Mouse (Mus musculus): ENCODE data around the gene Cdc14b. TPM values are rescaled to one million over a fixed set of nuclear protein-coding genes. Genes with fewer than 3 reads are reported as not detected.

Gene Cdc14b
- polyA plus RNA-seq, 1 experiment from 2014 or later: 29.5 TPM

DNA sequence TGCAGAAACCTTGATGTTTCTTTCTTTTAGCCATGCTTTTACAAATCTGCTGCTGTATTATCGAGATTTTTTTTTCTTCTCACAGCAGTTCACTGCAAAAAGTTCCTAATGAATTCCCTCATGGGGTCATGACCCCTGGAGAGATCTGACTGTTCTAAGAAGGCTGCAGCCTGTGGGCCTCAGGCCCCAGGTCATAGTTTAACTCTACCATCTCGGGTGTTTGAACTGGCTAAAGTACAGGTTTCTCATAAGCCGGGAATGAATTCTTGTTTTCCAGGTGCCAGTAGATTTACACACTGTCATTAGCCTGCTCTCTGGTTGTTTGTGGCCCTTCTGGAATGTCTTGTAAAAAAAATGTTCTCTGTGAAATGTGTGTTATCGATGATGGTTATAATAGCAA, 11.7 kb upstream of the Cdc14b start:
- Histone ChIP-seq H3K36me3 (replicated peaks; ENCODE audit: control insufficient read depth, insufficient read depth, low read depth, low read length) (no peaks in the 10 kb centered on the region), H3K4me1 (ENCODE audit: control insufficient read depth, insufficient read depth, low read length) (no peaks in the 10 kb centered on the region), H3K4me2 (ENCODE audit: low read depth, low read length) (no peak overlapping the region), H3K9ac (replicated peaks; ENCODE audit: low read length) (no peak overlapping the region), H3K27ac (replicated peaks; ENCODE audit: low read depth, low read length) (no peak overlapping the region), H3K9me3 (replicated peaks; ENCODE audit: control insufficient read depth, low read length) (peaks cover 3% of the 10 kb centered on the region; the same call in 1 of the 2 replicates), H3K4me3 (ENCODE audit: low read depth, low read length) (no peak overlapping the region), H3K27me3 (ENCODE audit: control insufficient read depth, insufficient read depth, low read length) (no peaks in the 10 kb centered on the region)
- ATAC-seq (replicated peaks; ENCODE audit: insufficient number of reproducible peaks, low FRiP score, low TSS enrichment, low read depth): no peak
- no peak for DNase-seq (ENCODE audit: low spot score)
- WGBS: 36% methylated on average over 4 of the region's 4 CpGs

DNA sequence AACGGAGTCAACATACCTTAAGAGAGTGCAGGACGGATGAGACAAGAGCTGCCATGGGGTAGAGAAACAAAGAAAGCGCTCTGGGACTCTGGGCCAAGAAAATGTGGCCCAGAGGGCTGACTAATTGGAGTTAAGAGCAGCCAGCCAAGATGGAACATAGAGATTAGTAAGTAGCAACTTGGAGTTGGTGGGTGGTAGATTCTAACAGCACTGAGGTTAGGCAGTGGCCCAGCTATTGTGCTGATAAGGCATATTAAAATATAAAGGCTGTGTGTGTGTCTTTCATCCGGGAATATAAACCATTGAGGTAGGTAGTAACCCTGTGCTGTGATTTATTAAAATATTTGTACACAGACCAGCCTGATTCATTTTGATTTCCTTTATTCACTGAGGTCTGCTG, 11.2 kb upstream of the Cdc14b start:
- Histone ChIP-seq H3K9me3 (replicated peaks; ENCODE audit: control insufficient read depth, low read length) (peaks cover 3% of the 10 kb centered on the region; the same call in 1 of the 2 replicates), H3K4me2 (ENCODE audit: low read depth, low read length) (no peak overlapping the region), H3K4me1 (ENCODE audit: control insufficient read depth, insufficient read depth, low read length) (no peaks in the 10 kb centered on the region), H3K27me3 (ENCODE audit: control insufficient read depth, insufficient read depth, low read length) (no peaks in the 10 kb centered on the region), H3K27ac (replicated peaks; ENCODE audit: low read depth, low read length) (no peak overlapping the region), H3K9ac (replicated peaks; ENCODE audit: low read length) (no peak overlapping the region), H3K36me3 (replicated peaks; ENCODE audit: control insufficient read depth, insufficient read depth, low read depth, low read length) (no peaks in the 10 kb centered on the region), H3K4me3 (ENCODE audit: low read depth, low read length) (no peak overlapping the region)
- no peak for DNase-seq (ENCODE audit: low spot score)
- ATAC-seq (replicated peaks; ENCODE audit: insufficient number of reproducible peaks, low FRiP score, low TSS enrichment, low read depth): no peak
- WGBS: 52% methylated on average over 4 of the region's 4 CpGs

DNA sequence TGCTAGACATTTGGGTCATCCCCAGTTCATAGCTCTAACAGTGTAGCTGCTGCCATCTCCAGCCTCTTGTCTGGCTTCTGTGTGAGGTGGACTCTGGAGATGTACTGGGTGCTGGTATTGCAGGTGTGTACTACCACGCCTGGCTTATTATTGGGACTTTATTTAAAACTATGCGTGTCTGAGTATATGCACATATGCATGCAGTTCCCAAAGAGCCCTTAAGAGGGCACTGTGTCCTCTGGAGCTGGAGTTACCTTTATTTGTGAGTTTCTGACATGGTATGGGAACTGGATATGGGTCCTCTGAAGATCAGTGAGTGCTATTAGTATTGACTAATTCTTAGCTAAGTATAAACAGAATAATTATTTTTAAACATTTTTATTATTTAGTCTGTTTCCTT, 9.6 kb upstream of the Cdc14b start:
- no peak overlapping the region for H3K4me2 ChIP-seq (ENCODE audit: low read depth, low read length)
- H3K9ac ChIP-seq (replicated peaks; ENCODE audit: low read length): no peak overlapping the region
- H3K4me1 ChIP-seq (ENCODE audit: control insufficient read depth, insufficient read depth, low read length): no peaks in the 10 kb centered on the region
- DNase-seq (ENCODE audit: low spot score) (no peak), ATAC-seq (replicated peaks; ENCODE audit: insufficient number of reproducible peaks, low FRiP score, low TSS enrichment, low read depth) (no peak)
- 97% methylated on average over 2 of the region's 2 CpGs for WGBS
- no peaks in the 10 kb centered on the region for H3K36me3 ChIP-seq (replicated peaks; ENCODE audit: control insufficient read depth, insufficient read depth, low read depth, low read length)
- H3K27ac ChIP-seq (replicated peaks; ENCODE audit: low read depth, low read length): no peak overlapping the region
- peaks cover 3% of the 10 kb centered on the region; the same call in 1 of the 2 replicates for H3K9me3 ChIP-seq (replicated peaks; ENCODE audit: control insufficient read depth, low read length)
- no peak overlapping the region for H3K4me3 ChIP-seq (ENCODE audit: low read depth, low read length)
- no peaks in the 10 kb centered on the region for H3K27me3 ChIP-seq (ENCODE audit: control insufficient read depth, insufficient read depth, low read length)

DNA sequence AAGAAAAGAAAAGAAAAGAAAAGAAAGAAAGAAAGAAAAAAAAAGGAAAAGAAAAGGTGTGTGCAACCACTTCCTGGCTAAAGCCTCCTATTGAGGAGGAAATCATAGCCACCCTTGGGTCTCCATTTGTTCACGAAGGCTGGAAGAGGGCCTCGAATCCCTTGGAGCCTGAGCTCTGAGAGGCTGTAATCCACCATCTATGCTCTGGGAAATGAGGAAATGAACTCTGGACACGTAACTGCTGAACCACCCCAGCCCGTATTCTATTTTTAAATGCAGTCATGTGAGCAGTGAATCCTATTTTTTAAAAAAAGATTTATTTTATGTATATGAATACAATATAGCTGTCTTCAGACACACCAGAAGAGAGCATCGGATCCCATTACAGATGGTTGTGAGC, 5.8 kb upstream of the Cdc14b start:
- Histone ChIP-seq H3K36me3 (replicated peaks; ENCODE audit: control insufficient read depth, insufficient read depth, low read depth, low read length) (no peaks in the 10 kb centered on the region), H3K4me3 (ENCODE audit: low read depth, low read length) (no peak overlapping the region), H3K4me2 (ENCODE audit: low read depth, low read length) (no peak overlapping the region), H3K27me3 (ENCODE audit: control insufficient read depth, insufficient read depth, low read length) (no peaks in the 10 kb centered on the region), H3K27ac (replicated peaks; ENCODE audit: low read depth, low read length) (no peak overlapping the region), H3K4me1 (ENCODE audit: control insufficient read depth, insufficient read depth, low read length) (no peaks in the 10 kb centered on the region), H3K9ac (replicated peaks; ENCODE audit: low read length) (no peak overlapping the region), H3K9me3 (replicated peaks; ENCODE audit: control insufficient read depth, low read length) (peaks cover 3% of the 10 kb centered on the region; the same call in 1 of the 2 replicates)
- DNase-seq (ENCODE audit: low spot score): no peak
- 88% methylated on average over 5 of the region's 5 CpGs for WGBS
- no peak for ATAC-seq (replicated peaks; ENCODE audit: insufficient number of reproducible peaks, low FRiP score, low TSS enrichment, low read depth)

DNA sequence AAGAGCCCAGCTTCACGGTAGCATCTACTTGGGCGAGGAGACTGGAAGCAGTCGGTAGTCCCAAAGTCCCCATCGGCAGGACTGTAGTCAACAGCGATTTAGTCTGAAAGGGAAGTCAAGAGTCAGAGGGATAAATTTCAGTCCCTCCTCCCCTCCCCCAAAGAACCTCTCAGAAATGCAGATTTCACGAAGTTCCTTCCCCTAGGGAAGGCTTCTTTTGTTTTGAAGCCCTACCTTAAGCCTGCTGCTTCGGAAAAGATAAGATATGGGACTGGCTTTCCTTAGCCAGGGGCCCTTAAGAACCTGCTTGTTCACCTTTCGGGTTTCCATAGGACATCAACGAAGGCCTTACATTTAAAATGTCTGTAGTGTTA, 651 bp upstream of the Cdc14b start:
- Histone ChIP-seq H3K27ac (replicated peaks; ENCODE audit: low read depth, low read length) (no peak overlapping the region), H3K9ac (replicated peaks; ENCODE audit: low read length) (peak overlapping the region; percentile 53), H3K9me3 (replicated peaks; ENCODE audit: control insufficient read depth, low read length) (no peaks in the 10 kb centered on the region), H3K36me3 (replicated peaks; ENCODE audit: control insufficient read depth, insufficient read depth, low read depth, low read length) (no peaks in the 10 kb centered on the region), H3K27me3 (ENCODE audit: control insufficient read depth, insufficient read depth, low read length) (no peaks in the 10 kb centered on the region), H3K4me3 (ENCODE audit: low read depth, low read length) (peak overlapping the region; percentile 80), H3K4me1 (ENCODE audit: control insufficient read depth, insufficient read depth, low read length) (no peaks in the 10 kb centered on the region), H3K4me2 (ENCODE audit: low read depth, low read length) (peak overlapping the region; percentile 96)
- DNase-seq (ENCODE audit: low spot score) (no peak), ATAC-seq (replicated peaks; ENCODE audit: insufficient number of reproducible peaks, low FRiP score, low TSS enrichment, low read depth) (0 out of 2 replicates have a peak, but pooled peaks have one; percentile 7)
- WGBS: 13% methylated on average over 9 of the region's 9 CpGs

DNA sequence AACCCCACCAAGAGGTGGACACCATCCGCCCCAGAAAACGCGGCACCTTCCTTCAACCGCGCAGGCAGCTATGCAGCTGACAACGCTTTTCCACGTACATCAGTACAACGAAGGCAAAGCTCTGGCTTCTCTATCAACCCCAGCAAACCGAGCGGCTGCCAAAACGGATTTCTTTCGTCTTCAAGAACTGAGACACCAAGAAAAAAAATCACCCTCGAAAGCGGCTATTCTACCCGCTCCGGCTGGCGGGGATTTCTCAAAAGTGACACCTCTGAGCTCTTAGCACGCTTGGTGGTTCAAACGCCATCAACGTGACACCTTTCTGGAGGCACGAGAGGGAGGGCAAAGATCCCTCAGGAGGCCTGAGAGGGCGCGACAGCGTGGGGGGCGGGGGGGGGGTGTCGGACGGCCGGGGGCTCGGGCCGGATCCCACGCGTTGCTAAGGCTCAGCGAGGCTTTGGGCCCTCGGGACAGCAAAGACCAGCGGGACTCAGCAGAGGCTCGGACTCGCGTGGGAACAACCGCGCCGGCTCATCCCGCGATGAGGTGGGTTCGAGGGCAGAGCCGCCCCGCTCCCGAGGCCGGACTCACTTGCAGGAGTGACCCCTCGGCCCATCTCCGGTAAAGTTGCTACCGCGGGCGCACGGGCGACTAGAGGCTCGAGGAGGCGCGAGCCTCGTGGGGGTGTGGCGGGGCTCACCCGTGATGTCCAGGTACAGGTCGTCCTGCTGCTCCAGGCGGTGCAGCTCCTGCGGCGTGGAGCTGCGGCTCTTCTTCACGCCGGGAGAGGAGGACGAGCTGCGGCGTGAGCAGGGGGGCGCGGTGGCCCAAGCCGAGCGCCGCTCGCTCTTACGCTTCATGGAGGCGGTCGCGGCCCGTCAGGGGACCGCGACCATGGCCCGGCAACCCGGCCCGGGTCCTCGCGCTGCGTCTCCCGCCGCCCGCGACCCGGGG, 922 bp downstream of the Cdc14b start:
- no peaks in the 10 kb centered on the region for H3K4me1 ChIP-seq (ENCODE audit: control insufficient read depth, insufficient read depth, low read length)
- no peak overlapping the region; the same call in 1 of the 2 replicates for H3K27ac ChIP-seq (replicated peaks; ENCODE audit: low read depth, low read length)
- H3K27me3 ChIP-seq (ENCODE audit: control insufficient read depth, insufficient read depth, low read length): no peaks in the 10 kb centered on the region
- WGBS: 1% methylated on average over 66 of the region's 95 CpGs
- H3K9me3 ChIP-seq (replicated peaks; ENCODE audit: control insufficient read depth, low read length): no peaks in the 10 kb centered on the region
- H3K4me2 ChIP-seq (ENCODE audit: low read depth, low read length): peak overlapping the region; percentile 96
- ATAC-seq (replicated peaks; ENCODE audit: insufficient number of reproducible peaks, low FRiP score, low TSS enrichment, low read depth) (peak; percentile 71), DNase-seq (ENCODE audit: low spot score) (peak; percentile 61)
- no peaks in the 10 kb centered on the region for H3K36me3 ChIP-seq (replicated peaks; ENCODE audit: control insufficient read depth, insufficient read depth, low read depth, low read length)
- peak overlapping the region; percentile 76 for H3K9ac ChIP-seq (replicated peaks; ENCODE audit: low read length)
- peak overlapping the region; percentile 80 for H3K4me3 ChIP-seq (ENCODE audit: low read depth, low read length)

DNA sequence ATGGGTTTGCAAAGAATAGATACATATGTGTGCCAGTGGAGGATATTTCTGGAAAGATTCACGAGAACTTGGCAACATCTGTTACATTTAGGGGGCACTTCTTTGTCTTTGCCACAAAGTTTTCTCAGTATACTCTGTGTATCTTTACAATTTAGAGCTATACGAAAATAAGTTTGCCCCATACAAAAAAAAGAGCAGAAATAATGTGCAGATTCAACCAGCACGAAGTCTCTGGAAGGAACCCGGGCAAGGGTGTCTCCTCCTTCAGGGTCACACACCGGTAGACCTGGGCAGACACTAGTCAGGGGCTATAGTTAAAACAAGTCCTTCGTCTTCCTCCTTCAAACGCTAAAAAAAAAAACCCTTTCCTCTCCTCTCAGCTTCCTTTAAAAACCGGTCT, 1.7 kb downstream of the Cdc14b start:
- Histone ChIP-seq H3K27ac (replicated peaks; ENCODE audit: low read depth, low read length) (no peak overlapping the region), H3K36me3 (replicated peaks; ENCODE audit: control insufficient read depth, insufficient read depth, low read depth, low read length) (no peaks in the 10 kb centered on the region), H3K4me2 (ENCODE audit: low read depth, low read length) (no peak overlapping the region), H3K9me3 (replicated peaks; ENCODE audit: control insufficient read depth, low read length) (no peaks in the 10 kb centered on the region), H3K9ac (replicated peaks; ENCODE audit: low read length) (no peak overlapping the region), H3K4me1 (ENCODE audit: control insufficient read depth, insufficient read depth, low read length) (no peaks in the 10 kb centered on the region), H3K4me3 (ENCODE audit: low read depth, low read length) (peak overlapping the region; percentile 80), H3K27me3 (ENCODE audit: control insufficient read depth, insufficient read depth, low read length) (no peaks in the 10 kb centered on the region)
- WGBS: 43% methylated on average over 8 of the region's 8 CpGs
- DNase-seq (ENCODE audit: low spot score) (no peak), ATAC-seq (replicated peaks; ENCODE audit: insufficient number of reproducible peaks, low FRiP score, low TSS enrichment, low read depth) (no peak)

DNA sequence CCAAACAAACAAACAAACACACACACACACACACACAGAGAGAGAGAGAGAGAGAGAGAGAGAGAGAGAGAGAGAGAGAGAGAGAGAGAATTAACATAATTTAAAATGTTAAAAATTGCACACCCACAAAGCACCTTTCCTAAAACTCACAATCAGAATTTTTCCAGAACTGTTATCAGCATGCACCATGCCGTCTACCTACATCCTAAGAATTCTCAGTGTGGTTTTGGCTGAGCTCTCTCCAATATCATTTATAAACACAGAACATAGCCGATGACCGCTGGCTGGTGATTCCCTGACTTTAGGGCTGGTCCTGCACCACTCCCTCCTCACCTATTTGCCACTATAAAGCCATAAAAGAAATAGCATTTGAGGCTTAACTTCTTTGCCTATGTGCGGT, 6.7 kb downstream of the Cdc14b start:
- H3K9me3 ChIP-seq (replicated peaks; ENCODE audit: control insufficient read depth, low read length): no peaks in the 10 kb centered on the region
- no peak for ATAC-seq (replicated peaks; ENCODE audit: insufficient number of reproducible peaks, low FRiP score, low TSS enrichment, low read depth)
- H3K27ac ChIP-seq (replicated peaks; ENCODE audit: low read depth, low read length): no peak overlapping the region
- 84% methylated on average over 4 of the region's 4 CpGs for WGBS
- no peaks in the 10 kb centered on the region for H3K27me3 ChIP-seq (ENCODE audit: control insufficient read depth, insufficient read depth, low read length)
- H3K36me3 ChIP-seq (replicated peaks; ENCODE audit: control insufficient read depth, insufficient read depth, low read depth, low read length): no peaks in the 10 kb centered on the region
- DNase-seq (ENCODE audit: low spot score): no peak
- no peak overlapping the region for H3K4me3 ChIP-seq (ENCODE audit: low read depth, low read length)
- no peak overlapping the region for H3K9ac ChIP-seq (replicated peaks; ENCODE audit: low read length)
- no peaks in the 10 kb centered on the region for H3K4me1 ChIP-seq (ENCODE audit: control insufficient read depth, insufficient read depth, low read length)
- no peak overlapping the region for H3K4me2 ChIP-seq (ENCODE audit: low read depth, low read length)
